Mouse (Mus musculus): ENCODE data around the gene AI413582. TPM values are rescaled to one million over a fixed set of nuclear protein-coding genes. Genes with fewer than 3 reads are reported as not detected.

AI413582 gene
- total and polyA plus RNA-seq, 3 experiments = 50.8 to 159 (median 78.2) TPM

DNA sequence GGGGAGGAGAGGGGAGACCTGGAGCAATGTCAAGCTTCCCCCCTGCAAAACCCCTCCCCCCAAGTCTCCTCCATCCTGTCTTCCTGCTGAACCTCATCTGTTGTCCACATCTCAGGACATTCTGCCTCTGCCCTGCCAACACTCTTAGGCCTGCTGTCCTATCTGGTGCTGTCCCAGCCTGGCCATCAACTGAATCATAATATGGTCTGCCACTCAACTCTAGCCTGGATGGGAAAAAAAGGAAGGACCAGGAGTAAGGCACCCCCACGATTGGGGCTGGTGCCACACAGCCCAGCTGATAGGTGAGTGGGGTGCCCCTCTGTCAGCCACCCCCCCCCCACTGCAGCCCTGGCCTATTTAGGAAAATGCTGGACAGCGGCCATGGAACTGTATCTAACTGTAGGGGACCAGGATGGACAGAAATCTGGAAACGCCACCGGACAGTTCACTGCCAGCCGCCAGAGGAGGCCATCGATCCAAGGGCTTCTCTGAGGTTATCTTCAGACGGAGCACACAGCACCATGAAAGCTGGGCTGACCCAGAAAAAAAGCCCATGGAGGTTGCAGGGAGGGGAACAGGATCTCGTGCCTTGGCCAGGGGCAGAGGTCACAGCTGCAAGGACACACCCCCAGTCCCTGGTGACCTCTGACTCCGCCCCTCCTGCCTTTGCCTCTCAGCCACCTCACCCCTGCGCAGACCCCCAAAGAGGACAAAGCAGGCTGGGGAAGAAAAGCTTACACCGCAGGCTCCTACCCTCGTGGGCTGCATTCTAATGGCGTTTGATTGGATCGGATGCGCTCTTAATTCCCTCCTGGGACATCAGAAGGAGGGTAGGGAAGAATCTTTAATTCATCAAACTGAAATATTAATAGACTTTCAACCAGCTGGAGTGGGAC lies 46.6 kb downstream of the AI413582 start:
- Histone ChIP-seq H3K4me3 (ENCODE audit: low read depth, low read length) (no peak overlapping the region), H3K4me1 (ENCODE audit: insufficient read depth, low read depth, low read length) (no peaks in the 10 kb centered on the region), H3K36me3 (replicated peaks) (no peaks in the 10 kb centered on the region), H3K27me3 (ENCODE audit: insufficient read depth, low read length) (no peaks in the 10 kb centered on the region; the same call in 1 of the 2 replicates), H3K9me3 (replicated peaks) (peaks cover 7% of the 10 kb centered on the region)
- no peak for TF ChIP-seq GATA1 (IDR thresholded peaks at IDR 0.05; ENCODE audit: borderline replicate concordance, low read length)
- no peak for TF ChIP-seq TAL1 (conservative IDR thresholded peaks at IDR 0.05; ENCODE audit: low read depth, low read length)
- no peak for TF ChIP-seq CTCF (IDR thresholded peaks at IDR 0.05; ENCODE audit: low read depth, low read length)
- TF ChIP-seq POLR2AphosphoS5 (IDR thresholded peaks at IDR 0.05; ENCODE audit: insufficient replicate concordance, low read depth, low read length) = no peak
- no peak for TF ChIP-seq GATA2 (IDR thresholded peaks at IDR 0.05; ENCODE audit: borderline replicate concordance, low read depth, low read length)
- ATAC-seq (ENCODE audit: extremely low read depth, insufficient number of reproducible peaks, low FRiP score, poor library complexity, severe bottlenecking) (no peak), DNase-seq (ENCODE audit: low spot score) (no peak)

DNA sequence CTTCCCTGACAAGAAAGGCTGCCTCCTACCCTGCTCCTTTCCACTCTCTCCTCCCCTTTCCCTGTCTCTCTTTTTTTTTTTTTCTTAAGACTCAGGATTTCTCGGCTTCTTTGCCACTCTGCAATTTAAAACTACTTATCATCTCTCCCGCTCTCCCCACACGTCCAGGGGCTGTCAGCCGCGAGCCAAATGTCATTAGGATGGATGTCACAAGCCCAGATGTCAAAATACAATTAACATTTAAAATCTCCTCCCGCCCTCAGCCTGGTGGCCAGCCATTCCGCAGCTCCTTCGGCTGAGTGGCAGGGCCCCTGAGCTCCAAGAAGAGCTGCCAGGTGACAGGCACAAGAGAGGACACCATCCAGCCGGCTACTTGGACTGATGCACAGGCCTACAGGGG lies 47.3 kb downstream of the AI413582 start:
- ATAC-seq (ENCODE audit: extremely low read depth, insufficient number of reproducible peaks, low FRiP score, poor library complexity, severe bottlenecking) (no peak), DNase-seq (ENCODE audit: low spot score) (no peak)
- TF ChIP-seq CTCF (IDR thresholded peaks at IDR 0.05; ENCODE audit: low read depth, low read length) (no peak), POLR2AphosphoS5 (IDR thresholded peaks at IDR 0.05; ENCODE audit: insufficient replicate concordance, low read depth, low read length) (no peak), GATA1 (IDR thresholded peaks at IDR 0.05; ENCODE audit: borderline replicate concordance, low read length) (no peak), GATA2 (IDR thresholded peaks at IDR 0.05; ENCODE audit: borderline replicate concordance, low read depth, low read length) (no peak), TAL1 (conservative IDR thresholded peaks at IDR 0.05; ENCODE audit: low read depth, low read length) (no peak)
- H3K9me3 ChIP-seq (replicated peaks) = peaks cover 14% of the 10 kb centered on the region
- no peak overlapping the region for H3K4me3 ChIP-seq (ENCODE audit: low read depth, low read length)
- no peaks in the 10 kb centered on the region; the same call in 1 of the 2 replicates for H3K27me3 ChIP-seq (ENCODE audit: insufficient read depth, low read length)
- H3K36me3 ChIP-seq (replicated peaks) = no peaks in the 10 kb centered on the region
- H3K4me1 ChIP-seq (ENCODE audit: insufficient read depth, low read depth, low read length) = no peaks in the 10 kb centered on the region

DNA sequence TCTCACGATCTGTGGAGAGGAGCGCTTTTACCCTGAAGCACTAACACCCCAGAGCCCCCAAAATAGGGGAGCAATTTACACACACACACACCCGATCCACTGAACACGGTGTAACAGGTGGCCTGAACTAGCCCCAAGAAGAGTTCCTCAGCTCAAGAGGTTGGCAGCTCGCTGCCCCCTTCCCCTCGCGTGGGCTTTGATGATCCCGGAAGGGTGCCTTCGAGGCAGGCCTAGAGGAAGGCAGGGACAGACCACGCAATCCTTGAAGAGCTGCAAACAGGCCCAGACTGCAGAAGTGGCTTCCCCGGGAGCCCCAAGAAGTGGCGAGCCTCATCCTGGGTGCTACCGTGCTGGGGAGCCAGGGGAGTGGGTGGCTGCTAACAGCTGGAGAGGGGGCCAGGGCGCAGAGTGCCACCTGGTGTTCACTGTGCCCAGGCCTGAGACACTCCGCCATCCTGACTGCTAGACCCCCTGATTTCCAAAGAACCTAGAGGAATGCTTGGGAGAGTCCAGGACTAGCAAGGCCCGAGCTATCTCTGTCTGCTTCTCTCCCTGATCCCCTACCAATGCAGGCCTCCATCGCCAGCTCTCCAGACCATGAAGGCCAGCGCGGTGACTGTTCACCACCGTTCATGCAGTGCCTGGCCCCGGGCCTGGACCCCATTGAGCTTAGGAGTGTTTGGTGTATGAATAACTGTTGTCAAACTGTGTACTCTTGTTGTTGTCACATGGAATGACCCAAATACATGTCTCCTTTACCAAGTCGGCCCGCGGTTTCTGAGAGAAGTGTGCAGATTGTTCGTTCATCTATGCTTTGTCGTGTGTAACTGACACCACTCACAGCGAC lies 51.4 kb downstream of the AI413582 start:
- Histone ChIP-seq H3K27me3 (ENCODE audit: insufficient read depth, low read length) (no peaks in the 10 kb centered on the region), H3K4me1 (ENCODE audit: insufficient read depth, low read depth, low read length) (no peaks in the 10 kb centered on the region), H3K36me3 (replicated peaks) (no peaks in the 10 kb centered on the region), H3K4me3 (ENCODE audit: low read depth, low read length) (no peak overlapping the region; the same call in 1 of the 2 replicates), H3K9me3 (replicated peaks) (peaks cover 39% of the 10 kb centered on the region)
- ATAC-seq (ENCODE audit: extremely low read depth, insufficient number of reproducible peaks, low FRiP score, poor library complexity, severe bottlenecking) = no peak
- DNase-seq (ENCODE audit: low spot score) = no peak
- TF ChIP-seq GATA1 (IDR thresholded peaks at IDR 0.05; ENCODE audit: borderline replicate concordance, low read length) = no peak
- no peak for TF ChIP-seq POLR2AphosphoS5 (IDR thresholded peaks at IDR 0.05; ENCODE audit: insufficient replicate concordance, low read depth, low read length)
- no peak for TF ChIP-seq TAL1 (conservative IDR thresholded peaks at IDR 0.05; ENCODE audit: low read depth, low read length)
- no peak for TF ChIP-seq GATA2 (IDR thresholded peaks at IDR 0.05; ENCODE audit: borderline replicate concordance, low read depth, low read length)
- TF ChIP-seq CTCF (IDR thresholded peaks at IDR 0.05; ENCODE audit: low read depth, low read length) = no peak

Other genes with a start within 250 kb of the AI413582 start
- not detected in 2 replicates for gene Grm4, start 44.4 kb downstream of the AI413582 start, total RNA-seq (2014; fragmentation: Nextera tagmentation)
- gene Grm4, start 44.4 kb downstream of the AI413582 start, total RNA-seq (2017) = 0.05 TPM in 1 of 2 replicates, not detected in the other
- 0.02 TPM in 1 of 2 replicates, not detected in the other for gene Grm4, start 44.4 kb downstream of the AI413582 start, polyA plus RNA-seq (2012)
- gene Hmga1, start 9.3 kb downstream of the AI413582 start, total RNA-seq (2014; fragmentation: Nextera tagmentation) = 270 and 298 TPM in 2 replicates
- gene Hmga1, start 9.3 kb downstream of the AI413582 start, total RNA-seq (2017) = 123 and 131 TPM in 2 replicates
- 1,702 and 2,389 TPM in 2 replicates for gene Hmga1, start 9.3 kb downstream of the AI413582 start, polyA plus RNA-seq (2012)
- gene Nudt3, start 57.7 kb upstream of the AI413582 start, total RNA-seq (2014; fragmentation: Nextera tagmentation) = 79.8 and 82.6 TPM in 2 replicates
- gene Nudt3, start 57.7 kb upstream of the AI413582 start, total RNA-seq (2017) = 235 and 245 TPM in 2 replicates
- 140 and 157 TPM in 2 replicates for gene Nudt3, start 57.7 kb upstream of the AI413582 start, polyA plus RNA-seq (2012)
- gene RPS10-NUDT3, start 69.5 kb upstream of the AI413582 start, total RNA-seq (2014; fragmentation: Nextera tagmentation) = not detected in 2 replicates
- not detected in 2 replicates for gene RPS10-NUDT3, start 69.5 kb upstream of the AI413582 start, total RNA-seq (2017)
- gene RPS10-NUDT3, start 69.5 kb upstream of the AI413582 start, polyA plus RNA-seq (2012) = not detected in 2 replicates
- gene Rps10, start 70.9 kb upstream of the AI413582 start, total RNA-seq (2014; fragmentation: Nextera tagmentation) = 2,280 and 2,438 TPM in 2 replicates
- 3,635 and 3,726 TPM in 2 replicates for gene Rps10, start 70.9 kb upstream of the AI413582 start, total RNA-seq (2017)
- gene Rps10, start 70.9 kb upstream of the AI413582 start, polyA plus RNA-seq (2012) = 2,816 and 3,596 TPM in 2 replicates
- not detected in 2 replicates for gene Pacsin1, start 89.8 kb upstream of the AI413582 start, total RNA-seq (2014; fragmentation: Nextera tagmentation)
- 0.17 and 0.44 TPM in 2 replicates for gene Pacsin1, start 89.8 kb upstream of the AI413582 start, total RNA-seq (2017)
- not detected in 2 replicates for gene Pacsin1, start 89.8 kb upstream of the AI413582 start, polyA plus RNA-seq (2012)
- gene Spdef, start 163.2 kb upstream of the AI413582 start, total RNA-seq (2014; fragmentation: Nextera tagmentation) = not detected in 2 replicates
- not detected in 2 replicates for gene Spdef, start 163.2 kb upstream of the AI413582 start, total RNA-seq (2017)
- gene Spdef, start 163.2 kb upstream of the AI413582 start, polyA plus RNA-seq (2012) = 0.02 TPM in 1 of 2 replicates, not detected in the other

Data from G1E (cell line).